Mouse (Mus musculus) G1E-ER4 (cell line): Measurements from ENCODE around the gene Sstr3. TPM values are rescaled to one million over a fixed set of nuclear protein-coding genes. Genes with fewer than 3 reads are reported as not detected.

Experiments
- GATA1 ChIP-seq: IDR thresholded peaks from one replicate; pipeline ENCODE4 v1.8.0; 2012; ENCODE audit warnings: low read length, inconsistent platforms
- polyA plus RNA-seq: library from polyadenylated mRNA; stranded (reverse); fragments of >175 nt; gene quantifications from 2 replicates; pipeline ENCODE4 v1.2.3, GENCODE M21; 2012

Sstr3 gene
- polyA plus RNA-seq, 1 experiment: not detected

DNA sequence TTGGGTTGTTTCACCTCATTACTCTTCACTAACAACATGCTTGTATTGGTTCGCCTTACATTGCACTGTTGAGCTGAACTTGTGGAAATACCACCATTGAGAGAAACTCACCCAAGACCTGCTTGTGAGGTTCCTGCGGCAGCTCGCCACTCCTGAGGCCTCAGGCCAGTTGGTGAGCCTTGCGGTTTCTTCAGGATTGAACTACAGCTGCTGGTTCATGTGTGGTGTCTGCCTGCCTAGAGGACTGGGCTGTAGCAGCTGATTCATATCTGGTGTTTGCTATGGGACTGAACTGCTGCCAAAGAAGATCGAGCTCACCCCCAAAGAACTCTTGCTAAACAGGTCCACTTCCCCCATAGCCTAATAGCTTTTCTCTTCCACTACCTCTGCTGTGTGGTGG lies 39.7 kb downstream of the Sstr3 start:
- no peak for TF ChIP-seq GATA1

DNA sequence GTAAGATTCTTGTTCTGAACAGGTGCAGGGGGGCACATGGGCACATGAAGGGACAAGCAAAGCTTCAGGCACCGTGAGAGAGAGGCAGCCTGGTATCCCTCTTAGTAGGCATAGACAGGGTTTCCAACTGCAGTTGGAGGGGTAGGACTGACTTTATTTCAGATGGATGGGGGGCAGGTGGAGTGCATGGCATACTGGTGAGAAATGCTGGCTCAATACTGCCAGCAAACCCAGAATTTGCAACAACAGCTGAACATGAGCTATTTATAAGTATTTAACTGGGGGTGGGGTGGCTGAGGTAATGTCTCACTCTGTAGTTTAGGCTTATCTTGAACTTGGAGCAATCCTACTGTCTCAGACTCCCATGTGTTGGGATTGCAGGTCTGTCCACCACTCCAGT lies 40.5 kb downstream of the Sstr3 start:
- no peak for TF ChIP-seq GATA1

DNA sequence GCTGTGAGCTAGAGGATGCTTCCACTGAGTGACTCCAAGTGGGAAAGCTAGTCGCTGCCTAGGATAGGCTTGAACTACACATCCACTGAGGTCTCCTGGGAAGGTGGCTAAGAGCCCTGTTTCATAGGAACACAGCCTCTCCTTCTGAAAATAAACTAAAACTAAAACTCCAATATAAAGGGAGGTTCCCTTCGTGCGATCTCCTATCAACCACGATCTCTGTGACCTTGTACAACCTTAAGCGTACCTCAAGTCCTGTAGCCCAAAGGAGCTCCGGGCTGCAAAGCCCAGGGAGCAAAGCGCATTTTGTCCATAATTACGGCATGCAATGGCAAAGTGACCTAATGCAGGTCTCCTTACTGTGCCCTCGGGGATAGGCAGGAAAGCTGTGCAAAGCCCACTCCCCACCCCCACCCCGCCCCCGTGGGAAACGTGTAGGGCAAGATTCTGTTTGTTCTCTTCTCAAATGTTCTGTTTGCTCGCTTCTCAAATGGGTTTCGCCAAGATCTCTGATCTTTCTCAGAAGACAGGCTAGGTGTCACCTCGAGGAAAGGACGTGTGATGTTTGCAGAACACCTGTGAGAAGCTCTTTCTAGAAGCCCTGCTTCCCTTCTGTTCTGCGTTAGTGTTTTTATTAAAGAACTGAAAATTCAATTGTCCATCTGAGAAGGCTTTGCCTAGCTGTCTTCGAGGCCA lies 41.9 kb downstream of the Sstr3 start:
- no peak for TF ChIP-seq GATA1

DNA sequence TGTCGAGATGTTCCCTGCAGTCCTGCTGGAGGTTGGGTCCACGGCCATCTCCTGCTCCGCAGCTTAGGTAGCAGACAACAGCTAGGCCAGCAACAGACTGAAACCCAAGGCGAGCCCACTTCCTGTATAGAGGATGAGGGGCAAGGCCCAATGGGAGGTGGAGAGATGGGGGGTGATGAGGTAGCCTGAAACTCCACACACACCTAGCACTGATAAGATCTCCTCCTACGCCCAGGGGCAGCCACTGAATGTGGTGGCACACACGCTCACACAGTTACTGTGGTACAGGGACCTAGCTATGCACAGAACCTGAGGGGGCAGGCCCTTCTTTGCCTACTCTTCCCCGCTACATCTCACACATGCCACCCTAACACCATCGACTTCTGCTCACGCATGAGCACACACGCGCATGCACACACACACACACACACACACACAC lies 49.5 kb downstream of the Sstr3 start, which contains the start of gene Il2rb:
Gene Il2rb, minus strand, starts transcription at position 304 of the 439 bp plus-strand sequence.
- TF ChIP-seq GATA1: no peak

DNA sequence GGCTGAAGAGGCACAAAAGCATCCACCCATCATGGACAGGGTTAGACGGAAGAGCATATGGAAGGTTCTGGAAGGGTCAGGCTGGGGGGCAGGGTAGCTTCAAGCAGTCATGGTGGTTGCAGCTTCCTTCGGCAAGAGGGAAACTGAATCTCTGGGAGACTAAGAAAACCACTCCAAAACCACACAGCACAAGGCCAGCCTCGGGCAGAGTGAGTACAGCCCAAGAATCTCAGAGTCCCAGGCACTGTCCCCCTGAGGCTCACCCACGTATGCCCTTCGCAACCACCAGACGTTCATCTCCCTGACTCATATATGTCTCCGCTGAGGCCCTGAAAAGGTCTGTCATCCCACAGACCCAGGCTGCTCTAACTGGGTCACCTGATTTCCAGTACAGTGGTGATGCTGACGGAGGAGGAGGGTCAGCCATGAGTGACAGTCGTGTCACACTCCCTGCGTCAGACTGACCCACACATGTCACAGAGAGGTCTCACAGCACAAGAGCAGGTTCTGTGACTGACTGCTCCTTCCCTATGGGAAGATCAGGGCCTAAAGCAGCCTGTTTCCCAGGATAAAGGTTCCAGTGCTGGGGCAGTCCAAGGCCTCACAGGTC lies 51.0 kb downstream of the Sstr3 start:
- no peak for TF ChIP-seq GATA1

DNA sequence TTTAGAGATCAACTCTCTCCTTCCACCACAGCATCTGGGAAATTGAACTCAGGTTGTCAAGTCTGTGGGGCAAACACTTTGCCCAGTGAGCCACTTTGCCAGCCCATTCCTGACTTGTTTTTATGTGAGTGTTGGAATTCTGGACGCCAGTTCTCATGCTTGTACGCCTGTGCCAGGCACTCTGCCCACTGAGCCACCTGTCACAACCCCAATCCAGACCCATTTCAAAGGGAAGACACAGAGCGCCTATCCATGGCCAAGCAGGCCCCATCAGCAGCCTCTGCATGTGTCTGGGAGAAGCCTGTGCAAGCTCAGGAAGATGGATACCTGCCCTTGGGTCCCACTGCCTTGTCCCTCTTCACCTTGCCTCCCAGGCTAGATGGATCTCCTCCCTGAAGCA lies 53.2 kb downstream of the Sstr3 start:
- TF ChIP-seq GATA1: no peak

DNA sequence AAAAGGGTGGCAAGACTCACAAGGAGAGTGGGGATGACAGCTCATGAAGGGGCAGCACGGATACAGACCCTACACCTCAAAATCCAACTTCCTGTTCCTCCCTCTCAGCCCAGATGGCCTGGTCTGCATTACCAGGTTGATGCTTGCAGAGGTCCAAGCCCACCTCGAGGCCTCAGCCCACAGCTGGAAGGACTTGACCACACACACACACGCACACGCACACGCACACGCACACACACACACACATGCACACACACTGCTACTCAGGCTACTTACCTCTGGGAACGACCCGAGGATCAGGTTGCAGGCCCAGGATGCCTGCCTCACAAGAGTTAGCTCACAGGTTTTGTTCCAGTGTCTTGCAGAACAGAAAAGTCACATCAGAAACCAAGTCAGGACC lies 54.6 kb downstream of the Sstr3 start:
- no peak for TF ChIP-seq GATA1

DNA sequence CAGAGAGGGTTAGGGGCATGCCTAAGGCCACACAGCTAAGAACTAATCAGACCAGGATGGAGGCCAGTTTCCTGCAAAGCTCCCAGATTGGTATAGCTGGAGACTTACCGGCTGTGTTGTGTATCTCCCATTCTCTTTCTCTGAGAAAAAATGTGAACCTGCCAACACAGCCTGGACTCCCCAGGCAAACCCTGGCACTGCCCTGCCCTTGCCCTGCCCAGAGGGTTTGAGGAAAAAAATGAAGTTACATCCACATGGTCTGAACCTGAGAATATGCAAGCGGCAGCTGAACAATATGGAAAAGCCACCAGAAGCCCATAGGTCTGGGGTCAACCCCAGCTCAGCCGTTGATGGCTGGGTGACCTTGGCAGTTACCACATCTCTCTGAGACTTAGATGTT lies 55.2 kb downstream of the Sstr3 start:
- no peak for TF ChIP-seq GATA1

DNA sequence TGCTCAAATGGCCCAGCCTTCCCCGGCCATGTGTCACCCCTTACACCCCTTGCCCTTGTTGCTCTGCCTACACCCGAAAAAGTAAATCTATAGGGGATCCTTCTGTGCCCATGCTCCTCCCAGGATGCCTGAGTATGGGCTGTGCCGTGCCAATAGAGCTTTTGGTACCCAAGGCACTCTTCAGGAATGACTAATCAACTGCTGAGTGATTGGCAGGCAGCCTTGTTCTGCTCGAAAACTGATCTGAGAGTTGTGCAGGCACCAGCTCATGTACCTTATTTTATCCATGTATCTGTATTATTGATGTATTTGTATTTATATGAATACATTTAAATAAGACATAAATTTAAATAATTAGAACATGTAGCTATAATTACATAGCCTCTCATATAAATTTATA lies 57.4 kb downstream of the Sstr3 start:
- no peak for TF ChIP-seq GATA1

Other genes with a start within 250 kb of the Sstr3 start
- gene Csf2rb2, start 239.0 kb downstream of the Sstr3 start, polyA plus RNA-seq: 1.8 and 2.3 TPM in 2 replicates
- gene Csf2rb, start 218.9 kb downstream of the Sstr3 start, polyA plus RNA-seq: 14.2 and 25.8 TPM in 2 replicates
- not detected in 2 replicates for gene Tex33, start 148.8 kb downstream of the Sstr3 start, polyA plus RNA-seq
- 4.8 and 4.9 TPM in 2 replicates for gene Tst, start 138.8 kb downstream of the Sstr3 start, polyA plus RNA-seq
- 123 and 135 TPM in 2 replicates for gene Mpst, start 138.3 kb downstream of the Sstr3 start, polyA plus RNA-seq
- gene Kctd17, start 116.1 kb downstream of the Sstr3 start, polyA plus RNA-seq: not detected in 2 replicates
- not detected in 2 replicates for gene Tmprss6, start 76.1 kb downstream of the Sstr3 start, polyA plus RNA-seq
- not detected in 2 replicates for gene Il2rb, start 49.4 kb downstream of the Sstr3 start, polyA plus RNA-seq
- gene C1qtnf6, start 13.3 kb downstream of the Sstr3 start, polyA plus RNA-seq: 0.03 and 0.04 TPM in 2 replicates
- 435 and 659 TPM in 2 replicates for gene Rac2, start 28.1 kb upstream of the Sstr3 start, polyA plus RNA-seq
- 0.37 and 0.53 TPM in 2 replicates for gene Cyth4, start 52.4 kb upstream of the Sstr3 start, polyA plus RNA-seq
- gene Elfn2, start 174.1 kb upstream of the Sstr3 start, polyA plus RNA-seq: not detected in 2 replicates
- gene Mfng, start 228.8 kb upstream of the Sstr3 start, polyA plus RNA-seq: not detected in 2 replicates